Mouse (Mus musculus): Measurements from ENCODE around the gene Pam16.

The Pam16 gene

GRCm38 (mm10) chr16:4611676-4612075 lies 13.1 kb downstream of the Pam16 start:
- in situ Hi-C loops (cut with MboI, MseI), result loop anchor here (5.0 to 10.0 kb wide), 4 partner anchors 39 to 307 kb away; no protein-coding TSS in a partner anchor

DNA sequence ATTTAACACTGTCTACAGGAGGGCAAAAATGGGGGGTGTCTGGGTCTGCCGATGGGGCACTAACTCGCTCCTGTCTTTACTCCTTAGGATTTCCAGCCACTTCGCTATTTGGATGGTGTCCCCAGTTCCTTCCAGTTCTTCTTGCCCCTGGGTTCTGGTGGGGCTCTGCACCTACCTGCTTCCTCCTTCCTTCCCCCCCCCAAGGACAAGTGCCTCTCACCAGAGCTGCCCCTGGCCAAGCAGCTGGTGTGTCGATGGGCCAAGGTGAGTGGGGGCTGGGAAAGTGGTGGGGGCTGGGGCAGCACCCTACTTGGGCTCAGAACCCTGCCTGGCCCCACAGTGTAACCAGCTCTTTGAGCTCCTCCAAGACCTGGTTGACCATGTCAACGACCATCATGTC lies 13.6 kb downstream of the Pam16 start:
- in situ Hi-C loops (cut with MboI, MseI), result loop anchor here (5.0 to 10.0 kb wide), 4 partner anchors 39 to 306 kb away; no protein-coding TSS in a partner anchor

DNA sequence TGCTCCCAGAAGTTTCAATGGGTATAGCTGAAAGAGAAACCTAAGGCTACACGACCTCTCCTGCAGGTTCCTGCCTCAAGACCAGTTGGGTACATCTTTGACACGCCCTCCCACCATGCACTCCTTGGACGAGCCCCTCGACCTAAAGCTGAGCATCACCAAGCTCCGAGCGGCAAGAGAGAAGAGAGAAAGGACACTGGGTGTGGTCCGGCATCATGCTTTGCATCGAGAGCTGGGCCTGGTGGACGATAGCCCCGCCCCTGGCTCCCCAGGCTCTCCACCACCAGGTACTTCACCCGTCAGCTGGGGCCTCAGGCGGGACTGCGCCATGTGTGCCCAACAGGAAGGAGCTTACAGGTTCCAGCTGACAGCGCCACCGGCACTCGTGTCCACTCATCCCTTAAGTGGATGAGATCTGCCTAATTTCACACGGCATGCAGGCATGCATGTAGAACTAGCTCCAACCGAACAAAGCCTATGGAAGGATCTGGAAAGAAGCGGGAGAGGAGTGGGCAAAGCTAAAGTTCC lies 16.2 kb downstream of the Pam16 start:
- in situ Hi-C loops (cut with MboI, MseI), result no loop called here

DNA sequence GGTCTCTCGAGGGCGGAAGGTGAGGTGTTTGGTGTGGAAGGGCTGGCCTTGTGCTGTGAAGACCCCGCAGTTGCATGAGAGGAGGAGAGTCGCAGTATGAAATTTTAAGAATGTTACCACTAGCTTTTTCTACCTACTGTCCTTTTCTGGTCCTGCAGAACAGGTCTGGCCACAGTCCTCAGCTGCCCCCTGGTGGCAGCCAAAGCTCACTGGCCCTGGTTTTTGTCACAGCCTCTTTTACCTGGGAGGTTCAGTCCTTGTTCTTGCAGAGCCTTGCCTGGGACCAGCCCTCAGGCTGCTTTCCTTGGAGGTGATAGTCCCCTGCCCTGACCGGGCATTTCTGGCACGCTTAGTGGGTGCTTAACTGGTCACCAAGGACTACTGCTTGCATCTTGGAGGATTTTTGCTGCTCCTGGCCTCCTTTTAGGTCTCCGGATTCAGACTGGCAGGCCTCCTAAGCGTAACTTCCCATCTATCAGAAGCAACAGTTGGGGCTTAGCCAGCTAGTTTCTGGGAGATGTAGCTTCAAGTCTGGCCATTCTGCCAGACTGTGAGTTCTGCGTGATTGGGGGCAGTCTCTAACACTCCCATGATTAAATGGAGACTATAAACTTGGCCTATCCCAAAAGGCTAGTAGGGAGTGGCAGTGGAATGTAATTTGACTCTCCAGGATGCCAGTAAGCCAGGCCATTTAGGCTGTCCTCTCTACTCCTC lies 16.8 kb downstream of the Pam16 start:
- in situ Hi-C loops (cut with MboI, MseI), result no loop called here

DNA sequence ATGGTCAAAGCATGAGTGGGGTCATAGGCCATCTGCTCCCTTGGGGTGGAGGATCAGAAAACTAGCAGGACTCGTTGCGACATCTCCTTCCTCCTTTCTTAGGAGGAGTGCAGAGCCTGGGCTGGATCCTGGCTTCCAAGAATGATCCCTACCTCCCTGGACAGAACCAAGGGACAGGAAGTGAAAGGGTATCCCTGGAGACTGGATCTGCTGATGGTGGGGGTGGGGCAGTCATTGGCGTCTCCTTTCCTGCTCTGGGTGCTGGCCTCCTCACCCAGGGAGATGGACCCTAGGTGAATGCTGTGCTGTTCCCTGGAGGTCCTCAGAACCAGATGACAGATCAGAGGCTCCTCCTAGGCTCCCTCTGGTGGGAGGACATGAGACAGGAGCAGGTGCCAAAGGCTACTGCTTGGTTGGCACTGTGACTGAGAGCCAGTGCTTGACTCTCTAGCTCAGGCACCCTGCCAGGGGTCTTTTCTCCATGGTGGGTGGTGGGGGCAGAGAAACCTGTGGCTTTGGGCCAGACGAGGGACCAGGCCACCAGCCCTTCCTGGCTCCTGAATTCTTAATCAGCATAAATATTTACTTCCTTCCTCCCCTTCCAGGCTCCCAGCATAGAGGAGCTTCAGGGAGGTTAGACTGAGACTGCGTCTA lies 18.2 kb downstream of the Pam16 start:
- in situ Hi-C loops (cut with MboI, MseI), result no loop called here

GRCm38 (mm10) chr16:4605514-4606131 lies 19.2 kb downstream of the Pam16 start:
- in situ Hi-C loops (cut with MboI, MseI), result no loop called here

DNA sequence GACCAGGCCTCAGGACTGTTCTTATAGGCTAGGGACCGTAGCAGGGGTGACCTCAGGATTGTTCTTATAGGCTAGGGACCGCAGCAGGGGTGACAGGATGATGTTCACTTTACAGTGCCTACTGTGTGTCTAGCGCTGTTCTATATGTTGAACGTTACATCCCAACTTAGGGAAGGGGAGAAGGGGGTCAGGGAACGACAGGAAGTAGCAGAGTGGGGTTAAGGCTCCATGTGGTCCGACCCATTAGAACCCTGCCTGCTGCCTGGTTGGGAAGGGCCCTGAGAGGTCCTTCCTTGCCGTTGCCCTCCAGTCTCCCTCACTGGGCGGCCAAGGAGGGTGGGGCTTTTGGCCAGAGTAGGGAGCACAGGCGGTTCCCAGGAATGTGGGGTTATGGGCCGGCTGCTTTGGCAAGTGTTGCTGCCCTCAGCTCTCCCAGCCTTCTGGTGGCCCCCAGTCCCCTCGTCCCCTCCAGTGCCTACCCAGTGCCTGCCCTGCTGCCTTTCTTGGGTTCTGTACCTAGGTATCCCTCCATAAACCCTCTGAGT lies 20.4 kb downstream of the Pam16 start:
- in situ Hi-C loops (cut with MboI, MseI), result no loop called here

DNA sequence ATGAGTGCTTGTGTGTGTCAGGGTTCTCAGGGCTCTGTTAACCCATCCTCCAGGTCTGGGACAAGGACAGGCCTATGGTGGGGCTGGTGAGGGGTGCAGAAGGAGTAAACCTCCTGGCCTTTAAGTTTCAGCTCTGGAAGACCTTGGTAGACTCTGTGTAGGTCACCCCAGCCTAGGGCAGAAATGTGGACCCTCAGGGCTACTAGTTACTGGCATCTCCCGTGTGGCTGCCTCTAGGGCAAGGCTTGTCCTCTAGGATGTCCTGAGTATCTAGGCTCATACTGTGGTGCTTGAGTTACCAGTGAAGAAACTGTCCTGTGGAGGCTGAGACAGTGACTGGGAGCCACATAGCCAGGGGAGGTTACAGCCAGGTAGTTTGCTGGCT lies 21.3 kb downstream of the Pam16 start:
- in situ Hi-C loops (cut with MboI, MseI), result no loop called here

DNA sequence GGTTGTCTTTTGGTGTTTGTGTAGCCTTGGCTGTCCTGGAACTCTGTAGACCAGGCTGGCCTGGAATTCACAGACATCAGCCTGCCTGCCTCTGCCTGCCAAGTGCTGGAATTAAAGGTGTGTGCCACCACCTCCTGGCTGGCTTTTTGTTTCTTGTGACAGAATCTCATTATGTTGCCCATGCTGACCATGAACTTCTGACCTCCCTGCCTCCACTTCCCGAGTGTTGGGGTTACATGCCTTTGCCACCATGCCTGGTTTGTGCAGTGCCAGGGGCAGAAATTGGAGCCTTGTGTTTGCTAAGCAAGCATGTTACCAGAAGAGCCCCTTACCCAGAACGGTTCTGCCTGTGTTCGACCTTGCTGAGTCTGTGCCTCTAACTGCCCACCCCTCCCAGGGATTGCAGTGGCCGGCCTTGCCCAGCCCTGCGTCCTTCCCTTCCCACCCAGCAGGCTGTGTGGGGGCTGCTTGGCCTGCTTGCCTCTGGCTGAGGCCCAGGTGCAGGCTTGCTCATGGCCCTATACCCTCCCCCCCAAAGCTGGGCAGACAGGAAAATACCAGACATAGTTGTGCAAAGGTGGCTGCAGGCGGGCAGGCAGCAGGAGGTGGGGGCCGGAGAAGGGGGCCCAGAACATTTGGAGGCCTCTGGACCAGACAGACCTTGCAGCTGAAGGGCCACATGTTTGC lies 21.9 kb downstream of the Pam16 start:
- in situ Hi-C loops (cut with MboI, MseI), result no loop called here

GRCm38 (mm10) chr16:4602189-4602588 lies 22.6 kb downstream of the Pam16 start:
- in situ Hi-C loops (cut with MboI, MseI), result no loop called here

- in situ Hi-C loops (cut with MboI, MseI), result no loop called here
Observed at GRCm38 (mm10) chr16:4600701-4601310, 24.0 kb downstream of the Pam16 start.

DNA sequence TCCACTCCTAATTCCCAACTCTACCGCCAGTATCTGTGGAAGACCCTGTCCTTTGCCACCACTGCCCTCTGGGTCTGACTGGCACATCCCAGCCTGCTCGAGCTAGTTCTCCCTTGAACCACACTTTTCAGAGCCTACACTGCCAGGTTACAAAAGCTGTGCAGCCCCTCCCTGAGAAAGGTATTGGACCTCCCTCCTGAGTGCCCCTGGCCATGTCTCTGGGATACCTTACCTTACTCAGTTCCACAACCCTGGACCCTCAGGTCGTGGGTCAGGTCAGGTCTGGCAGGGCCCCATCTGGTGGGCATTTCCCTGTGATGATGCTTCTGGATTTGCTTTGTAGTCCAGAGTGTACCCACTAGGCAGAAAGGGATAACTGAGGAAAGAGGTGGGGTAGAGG lies 25.2 kb downstream of the Pam16 start:
- in situ Hi-C loops (cut with MboI, MseI), result no loop called here

DNA sequence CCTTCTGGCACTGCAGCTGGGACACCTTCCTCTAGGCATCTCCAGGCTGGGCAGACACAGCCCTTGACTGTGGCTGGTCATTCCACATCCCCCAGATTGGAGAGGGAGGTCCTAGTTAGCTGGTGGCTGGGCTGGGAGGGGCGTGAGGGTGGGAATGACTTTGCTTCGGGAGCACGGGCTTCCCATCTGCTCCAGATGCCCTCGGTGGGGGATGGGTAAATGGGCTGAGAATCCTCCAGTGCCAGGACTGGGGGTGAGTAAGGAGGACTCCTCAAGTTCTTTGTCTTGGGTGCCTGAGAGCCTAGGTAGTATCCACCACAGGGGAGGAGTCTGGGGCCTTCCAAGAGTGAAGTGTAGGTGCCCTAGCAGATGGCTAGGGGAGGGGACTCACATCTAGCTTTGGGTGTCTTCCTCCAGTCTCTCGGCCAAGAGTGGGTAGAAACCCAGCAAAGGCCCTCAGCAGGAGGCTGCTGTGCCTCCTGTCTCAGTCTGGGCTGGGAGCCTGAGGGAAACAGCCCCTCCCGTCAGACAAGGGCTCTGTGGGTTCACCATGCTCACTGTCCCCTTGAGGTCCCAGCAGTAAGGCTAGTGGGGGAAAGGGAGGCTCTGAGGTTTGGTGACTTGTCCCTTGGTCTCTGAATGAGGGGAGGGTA lies 25.8 kb downstream of the Pam16 start:
- in situ Hi-C loops (cut with MboI, MseI), result no loop called here

- in situ Hi-C loops (cut with MboI, MseI), result no loop called here
Observed at GRCm38 (mm10) chr16:4598041-4598440, 26.7 kb downstream of the Pam16 start.

GRCm38 (mm10) chr16:4597296-4597695 lies 27.5 kb downstream of the Pam16 start:
- in situ Hi-C loops (cut with MboI, MseI), result no loop called here

DNA sequence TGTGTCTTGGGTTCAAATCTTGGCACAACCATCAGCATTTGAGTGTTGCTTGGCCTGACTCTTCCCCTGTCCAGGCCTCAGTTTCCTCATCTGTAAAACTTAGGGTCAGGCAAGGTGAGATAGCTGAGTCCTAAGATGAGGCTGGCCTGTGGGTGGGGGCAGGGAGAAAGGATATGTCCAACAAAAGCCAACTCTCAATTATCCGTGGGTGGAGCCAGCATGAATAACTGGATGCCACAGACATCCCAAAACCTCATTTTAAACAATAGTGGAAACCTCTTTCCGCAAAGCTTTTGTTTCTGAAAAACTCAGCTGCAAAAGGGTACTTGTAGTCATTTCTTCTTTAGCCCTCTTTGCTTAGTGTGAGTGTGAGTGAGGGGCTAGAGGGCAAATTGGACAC lies 28.0 kb downstream of the Pam16 start:
- in situ Hi-C loops (cut with MboI, MseI), result no loop called here

DNA sequence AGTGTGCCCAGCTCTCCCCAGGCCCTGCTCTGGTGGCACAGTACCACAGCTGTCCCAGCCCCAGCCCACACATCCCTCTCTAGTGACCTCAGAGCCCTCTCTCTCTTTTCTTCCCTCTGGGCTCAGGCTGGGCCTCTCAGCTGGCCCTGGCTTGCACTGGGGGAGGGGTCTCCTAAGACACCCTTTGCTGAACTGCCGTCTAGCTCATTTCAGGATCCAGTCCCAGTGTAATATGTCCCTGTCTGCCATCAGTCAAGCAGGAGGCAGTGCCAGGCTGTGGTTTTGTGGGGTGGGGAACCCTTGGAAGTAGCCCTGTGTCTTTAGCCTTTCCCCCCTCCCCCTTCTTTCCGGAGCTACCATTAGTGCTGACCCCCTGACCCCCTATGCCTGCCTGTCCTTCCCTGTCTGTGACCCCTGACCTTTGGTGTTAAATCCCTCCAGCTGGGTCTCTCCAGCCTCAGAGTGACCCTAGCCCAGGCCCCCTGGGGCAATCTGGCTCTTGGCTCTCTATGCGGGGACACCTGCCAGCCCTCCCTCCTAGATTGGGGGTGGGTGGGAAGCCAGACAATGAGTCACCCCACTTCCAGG lies 28.6 kb downstream of the Pam16 start:
- in situ Hi-C loops (cut with MboI, MseI), result no loop called here

GRCm38 (mm10) chr16:4595527-4595963 lies 29.2 kb downstream of the Pam16 start:
- in situ Hi-C loops (cut with MboI, MseI), result no loop called here

GRCm38 (mm10) chr16:4594814-4595526 lies 29.8 kb downstream of the Pam16 start:
- in situ Hi-C loops (cut with MboI, MseI), result no loop called here

All from T-helper 17 cell (primary cell).